Mouse (Mus musculus) T-helper 17 cell (primary cell): Measurements from ENCODE around the gene Uhrf1bp1.

Source experiments
- in situ Hi-C, 2 experiments: fragments of 300-600 bp; cut with MboI, MseI; formaldehyde crosslinking; loops; 1 replicate in 1 of 2; 2 replicates in 1 of 2; pipeline ENCODE4 v1.15.1; 2025; ENCODE audit warnings: high pct_unique_total_duplicates in 2 of 2

Gene Uhrf1bp1

GRCm38 (mm10) chr17:27909622-27910500 lies 53.6 kb downstream of the Uhrf1bp1 start, which contains the start of gene Taf11:
Taf11 (minus strand) TSS chr17:27909844.
- in situ Hi-C loops: loop anchor here in 1 of 2 experiments (5.0 kb wide), 1 partner anchor 68 kb away; no protein-coding TSS in a partner anchor

GRCm38 (mm10) chr17:27911371-27911770 lies 55.1 kb downstream of the Uhrf1bp1 start:
- in situ Hi-C loops: no loop called here

GRCm38 (mm10) chr17:27914742-27915141 lies 58.5 kb downstream of the Uhrf1bp1 start:
- in situ Hi-C loops: no loop called here

GRCm38 (mm10) chr17:27916366-27916765 lies 60.1 kb downstream of the Uhrf1bp1 start:
- in situ Hi-C loops: no loop called here

GRCm38 (mm10) chr17:27920676-27921075 lies 64.4 kb downstream of the Uhrf1bp1 start:
- in situ Hi-C loops: no loop called here

- in situ Hi-C loops: no loop called here
Measured at GRCm38 (mm10) chr17:27922174-27922712, 66.0 kb downstream of the Uhrf1bp1 start.

GRCm38 (mm10) chr17:27925054-27925453 lies 68.8 kb downstream of the Uhrf1bp1 start:
- in situ Hi-C loops: no loop called here

GRCm38 (mm10) chr17:27925504-27925903 lies 69.3 kb downstream of the Uhrf1bp1 start:
- in situ Hi-C loops: no loop called here

- in situ Hi-C loops: no loop called here
Measured at GRCm38 (mm10) chr17:27930291-27930690, 74.0 kb downstream of the Uhrf1bp1 start.

- in situ Hi-C loops: no loop called here
Measured at GRCm38 (mm10) chr17:27931826-27932225, 75.6 kb downstream of the Uhrf1bp1 start.

GRCm38 (mm10) chr17:27934136-27934910 lies 78.1 kb downstream of the Uhrf1bp1 start:
- in situ Hi-C loops: no loop called here

GRCm38 (mm10) chr17:27935091-27935490 lies 78.8 kb downstream of the Uhrf1bp1 start:
- in situ Hi-C loops: no loop called here

GRCm38 (mm10) chr17:27937054-27937615 lies 80.9 kb downstream of the Uhrf1bp1 start:
- in situ Hi-C loops: no loop called here

- in situ Hi-C loops: no loop called here
Measured at GRCm38 (mm10) chr17:27938121-27938754, 82.0 kb downstream of the Uhrf1bp1 start.

- in situ Hi-C loops: no loop called here
Measured at GRCm38 (mm10) chr17:27939028-27939427, 82.8 kb downstream of the Uhrf1bp1 start.

GRCm38 (mm10) chr17:27940352-27940751 lies 84.1 kb downstream of the Uhrf1bp1 start:
- in situ Hi-C loops: no loop called here

GRCm38 (mm10) chr17:27941178-27941577 lies 84.9 kb downstream of the Uhrf1bp1 start:
- in situ Hi-C loops: no loop called here

GRCm38 (mm10) chr17:27941698-27942097 lies 85.5 kb downstream of the Uhrf1bp1 start:
- in situ Hi-C loops: no loop called here

- in situ Hi-C loops: no loop called here
Measured at GRCm38 (mm10) chr17:27942131-27942530, 85.9 kb downstream of the Uhrf1bp1 start.

- in situ Hi-C loops: no loop called here
Measured at GRCm38 (mm10) chr17:27945546-27946216, 89.4 kb downstream of the Uhrf1bp1 start.

GRCm38 (mm10) chr17:27946371-27946770 lies 90.1 kb downstream of the Uhrf1bp1 start:
- in situ Hi-C loops: no loop called here
